Mouse (Mus musculus) embryonic facial prominence, embryonic 13.5 days (tissue): ENCODE data around the gene 2310022A10Rik. TPM values are rescaled to one million over a fixed set of nuclear protein-coding genes. Genes with fewer than 3 reads are reported as not detected.
A peak's percentile ranks its signal among the peaks of the same experiment; 100 is the strongest.

Experiments used
- ATAC-seq: fragments of 200-750 bp; cut with Nextera tagmentation; 2 replicates; pipeline ENCODE4 v1.8.0; 2017; ENCODE audit warnings: low read depth; ENCODE audit not compliant: insufficient number of reproducible peaks, insufficient read depth, low FRiP score, low TSS enrichment
- H3K27ac ChIP-seq: fragments of 300-500 bp; sonication (generic); 2 replicates; pipeline ENCODE4 v1.5.1; 2015; ENCODE audit warnings: moderate library complexity, mild to moderate bottlenecking, inconsistent platforms
- H3K27me3 ChIP-seq: fragments of 300-500 bp; sonication (generic); 2 replicates; pipeline ENCODE4 v1.6.1; 2015; ENCODE audit warnings: mild to moderate bottlenecking, inconsistent platforms
- H3K36me3 ChIP-seq: fragments of 300-500 bp; sonication (generic); 2 replicates; pipeline ENCODE4 v1.6.1; 2015; ENCODE audit warnings: mild to moderate bottlenecking, inconsistent platforms
- H3K4me1 ChIP-seq: fragments of 300-500 bp; sonication (generic); 2 replicates; pipeline ENCODE4 v1.6.1; 2015; ENCODE audit warnings: inconsistent platforms
- H3K4me2 ChIP-seq: fragments of 300-500 bp; sonication (generic); 2 replicates; pipeline ENCODE4 v1.6.1; 2015; ENCODE audit warnings: moderate library complexity, mild to moderate bottlenecking, inconsistent platforms
- H3K4me3 ChIP-seq: fragments of 300-500 bp; sonication (generic); 2 replicates; pipeline ENCODE4 v1.5.1; 2015; ENCODE audit warnings: mild to moderate bottlenecking, inconsistent platforms
- H3K9ac ChIP-seq: fragments of 300-500 bp; sonication (generic); 2 replicates; pipeline ENCODE4 v1.6.1; 2015; ENCODE audit warnings: mild to moderate bottlenecking, inconsistent platforms
- H3K9me3 ChIP-seq: fragments of 300-500 bp; sonication (generic); 2 replicates; pipeline ENCODE4 v1.6.1; 2016; ENCODE audit warnings: inconsistent platforms
- WGBS: fragments of 180-500 bp; shearing (Covaris S2); methylation state at CpG from one replicate; pipeline ENCODE4 v1.1.7; 2015; ENCODE audit warnings: mixed read lengths; 5-methylcytosine and 5-hydroxymethylcytosine counted together
- polyA plus RNA-seq: library from polyadenylated mRNA; unstranded; fragments of >200 nt; fragmentation: Nextera tagmentation; extraction: Ambion mirVana; gene quantifications from 2 replicates; pipeline ENCODE4 v1.2.1, GENCODE M21; 2015

The 2310022A10Rik gene
- polyA plus RNA-seq, 1 experiment from 2014 or later, result 31.3 TPM

DNA sequence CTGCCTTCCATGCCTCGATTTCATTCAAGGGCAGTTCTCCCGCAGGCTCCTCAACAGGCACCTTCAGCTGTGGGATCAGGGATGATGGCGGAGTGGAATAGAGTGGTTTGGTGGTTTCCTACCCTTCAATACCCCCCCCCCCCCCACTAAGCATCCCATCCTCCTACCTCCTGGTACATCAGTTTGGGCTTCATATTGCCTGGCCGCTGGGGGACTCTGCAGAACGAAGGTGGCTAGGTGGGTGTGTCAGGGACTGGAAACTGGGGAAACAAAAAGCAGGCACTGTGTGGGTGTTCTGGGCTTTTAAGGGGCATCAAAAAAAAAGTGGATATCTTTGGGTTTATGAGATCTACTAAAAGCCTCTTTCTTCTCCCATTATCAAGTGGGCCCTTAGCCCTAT lies 11.1 kb upstream of the 2310022A10Rik start:
- Histone ChIP-seq H3K36me3 (peaks cover 40% of the 10 kb centered on the region), H3K9me3 (no peaks in the 10 kb centered on the region), H3K4me2 (peak overlapping the region; percentile 88), H3K4me1 (peaks cover 18% of the 10 kb centered on the region), H3K9ac (peak overlapping the region; percentile 80), H3K4me3 (peak overlapping the region; percentile 59), H3K27ac (no peak overlapping the region), H3K27me3 (no peaks in the 10 kb centered on the region)
- ATAC-seq, result no peak
- 52% methylated on average over 5 of the region's 5 CpGs for WGBS

DNA sequence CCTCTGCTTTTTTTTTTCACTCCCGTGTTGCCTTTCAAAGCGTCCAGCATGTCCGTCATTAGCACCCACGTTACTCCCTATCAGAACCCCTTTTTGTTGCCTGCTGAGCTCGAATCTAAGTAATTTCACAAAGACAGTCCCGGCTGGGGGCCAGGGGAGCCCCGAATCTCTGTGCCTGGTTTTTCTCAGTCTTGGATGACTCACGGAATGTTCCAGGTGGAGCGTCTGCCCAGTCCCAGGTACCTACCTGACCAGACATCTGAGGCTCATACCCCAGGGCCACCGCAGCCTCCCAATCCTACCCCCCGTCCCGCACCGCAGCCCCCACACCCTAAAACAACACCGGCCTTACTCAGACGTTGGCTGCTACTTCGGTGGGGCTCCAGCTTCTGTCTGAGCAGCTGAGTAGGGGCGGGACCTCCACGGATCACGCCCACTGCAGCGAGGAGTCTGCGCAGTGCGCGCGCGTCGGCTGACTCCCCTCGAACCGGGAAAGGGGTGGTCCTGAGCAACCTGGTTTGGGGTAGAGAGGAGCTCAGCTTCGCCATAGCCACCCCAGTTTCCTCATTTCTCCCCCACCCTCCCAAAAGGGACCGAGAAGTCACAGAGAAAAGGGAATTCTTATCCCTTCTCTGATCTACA lies 10.5 kb upstream of the 2310022A10Rik start:
- H3K4me3 ChIP-seq, result peak overlapping the region; percentile 59
- H3K4me2 ChIP-seq, result peak overlapping the region; percentile 88
- WGBS, result 2% methylated on average over 30 of the region's 30 CpGs
- no peak overlapping the region for H3K27ac ChIP-seq
- ATAC-seq, result peak; percentile 83
- H3K4me1 ChIP-seq, result peaks cover 18% of the 10 kb centered on the region
- peaks cover 34% of the 10 kb centered on the region for H3K36me3 ChIP-seq
- H3K9ac ChIP-seq, result peak overlapping the region; percentile 80
- no peaks in the 10 kb centered on the region for H3K27me3 ChIP-seq
- no peaks in the 10 kb centered on the region for H3K9me3 ChIP-seq

DNA sequence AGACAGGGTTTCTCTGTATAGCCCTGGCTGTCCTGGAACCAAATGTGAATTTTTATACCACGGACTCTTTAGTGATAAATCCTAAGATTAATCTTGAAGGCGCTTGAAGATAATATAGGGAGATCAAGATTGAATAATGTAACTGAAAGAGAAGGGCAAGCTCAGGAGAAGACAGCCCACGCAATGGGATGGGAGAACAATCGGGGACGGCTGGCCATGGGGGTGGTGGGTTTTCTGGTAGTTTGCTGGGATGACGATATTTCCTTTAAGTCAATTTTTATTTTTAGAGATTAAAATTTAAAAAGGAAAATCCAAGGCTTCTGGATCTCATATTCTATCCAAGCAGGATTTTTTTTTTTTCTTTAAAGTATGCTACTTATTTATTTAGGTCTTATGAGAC lies 10.0 kb upstream of the 2310022A10Rik start:
- 58% methylated on average over 6 of the region's 6 CpGs for WGBS
- no peaks in the 10 kb centered on the region for H3K9me3 ChIP-seq
- H3K27ac ChIP-seq, result no peak overlapping the region
- H3K4me1 ChIP-seq, result peaks cover 18% of the 10 kb centered on the region
- no peak for ATAC-seq
- H3K9ac ChIP-seq, result peak overlapping the region; percentile 80
- peak overlapping the region; percentile 88 for H3K4me2 ChIP-seq
- H3K4me3 ChIP-seq, result peak overlapping the region; percentile 59
- no peaks in the 10 kb centered on the region for H3K27me3 ChIP-seq
- peaks cover 29% of the 10 kb centered on the region for H3K36me3 ChIP-seq

DNA sequence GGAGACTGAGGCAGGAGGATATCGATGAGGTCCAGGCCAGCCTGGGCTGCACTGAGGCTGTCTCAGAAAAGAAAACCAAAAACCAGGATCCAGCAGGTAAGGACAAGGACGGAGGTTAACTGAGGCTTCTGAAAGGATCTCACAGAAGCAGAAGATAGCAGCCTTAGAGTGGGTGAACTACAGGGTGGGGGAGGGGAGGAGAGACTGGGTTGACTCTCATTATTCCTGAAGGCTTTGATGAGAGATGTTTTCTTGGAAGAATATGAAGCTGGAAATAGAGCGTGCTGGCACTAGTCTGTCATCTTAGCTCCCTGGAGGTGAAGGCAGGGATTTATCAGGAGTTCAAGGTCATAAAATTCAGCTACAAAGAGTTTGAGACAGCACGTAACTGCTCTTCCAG lies 9.2 kb upstream of the 2310022A10Rik start:
- peaks cover 18% of the 10 kb centered on the region for H3K4me1 ChIP-seq
- no peak overlapping the region for H3K9ac ChIP-seq
- no peak for ATAC-seq
- H3K4me2 ChIP-seq, result no peak overlapping the region
- no peak overlapping the region for H3K4me3 ChIP-seq
- WGBS, result 87% methylated on average over 4 of the region's 4 CpGs
- H3K9me3 ChIP-seq, result no peaks in the 10 kb centered on the region
- no peak overlapping the region for H3K27ac ChIP-seq
- no peaks in the 10 kb centered on the region for H3K27me3 ChIP-seq
- peaks cover 23% of the 10 kb centered on the region for H3K36me3 ChIP-seq

GRCm38 (mm10) chr7:27544675-27545370 lies 8.2 kb upstream of the 2310022A10Rik start:
- H3K9me3 ChIP-seq, result no peaks in the 10 kb centered on the region
- WGBS, result 87% methylated on average over 12 of the region's 12 CpGs
- no peak overlapping the region for H3K9ac ChIP-seq
- no peak overlapping the region for H3K4me3 ChIP-seq
- ATAC-seq, result no peak
- no peak overlapping the region for H3K4me2 ChIP-seq
- H3K27me3 ChIP-seq, result no peaks in the 10 kb centered on the region
- peaks cover 18% of the 10 kb centered on the region for H3K4me1 ChIP-seq
- no peak overlapping the region for H3K27ac ChIP-seq
- H3K36me3 ChIP-seq, result peaks cover 14% of the 10 kb centered on the region; the same call in 1 of the 2 replicates

- H3K4me2 ChIP-seq, result no peak overlapping the region
- no peak overlapping the region for H3K4me3 ChIP-seq
- no peaks in the 10 kb centered on the region for H3K9me3 ChIP-seq
- H3K27me3 ChIP-seq, result no peaks in the 10 kb centered on the region
- WGBS, result 67% methylated on average over 6 of the region's 6 CpGs
- ATAC-seq, result no peak
- H3K9ac ChIP-seq, result 0 out of 2 replicates have a peak overlapping the region, but pooled peaks have one; percentile 21
- H3K27ac ChIP-seq, result no peak overlapping the region
- peaks cover 10% of the 10 kb centered on the region for H3K4me1 ChIP-seq
- no peaks in the 10 kb centered on the region for H3K36me3 ChIP-seq
Measured at GRCm38 (mm10) chr7:27549597-27549996, 3.4 kb upstream of the 2310022A10Rik start.

DNA sequence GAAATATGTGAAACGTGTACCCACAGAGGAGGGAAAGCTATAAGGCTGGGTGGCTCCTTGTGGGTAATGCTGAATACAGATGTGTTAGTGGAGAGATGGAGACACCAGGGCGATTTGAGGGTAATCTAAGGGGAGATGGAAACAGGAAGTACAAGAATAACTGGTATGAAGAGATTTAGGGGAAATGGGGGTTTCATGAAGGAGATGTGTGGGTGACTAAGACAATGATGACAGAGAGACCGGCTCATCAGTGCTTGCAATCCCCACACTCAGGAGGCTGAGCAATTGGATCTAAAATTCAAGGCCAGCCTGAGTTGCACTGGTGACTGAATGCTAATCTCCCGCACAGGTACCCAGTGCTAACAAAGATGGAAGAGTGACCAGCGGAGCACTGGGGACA lies 963 bp upstream of the 2310022A10Rik start:
- WGBS, result 53% methylated on average over 5 of the region's 5 CpGs
- Histone ChIP-seq H3K9ac (peak overlapping the region; percentile 84), H3K27ac (no peak overlapping the region)

GRCm38 (mm10) chr7:27560291-27560887 lies 7.4 kb downstream of the 2310022A10Rik start:
- no peak overlapping the region for H3K27ac ChIP-seq
- H3K9ac ChIP-seq, result no peak overlapping the region
- H3K9me3 ChIP-seq, result no peaks in the 10 kb centered on the region
- no peak overlapping the region for H3K4me2 ChIP-seq
- peaks cover 73% of the 10 kb centered on the region for H3K36me3 ChIP-seq
- H3K4me3 ChIP-seq, result no peak overlapping the region
- H3K27me3 ChIP-seq, result no peaks in the 10 kb centered on the region
- WGBS, result 70% methylated on average over 8 of the region's 8 CpGs
- no peaks in the 10 kb centered on the region for H3K4me1 ChIP-seq
- ATAC-seq, result no peak

More for the DNA sequence above, 963 bp upstream of the 2310022A10Rik start:
- Histone ChIP-seq H3K4me1 (peaks cover 10% of the 10 kb centered on the region), H3K27me3 (no peaks in the 10 kb centered on the region), H3K4me2 (peak overlapping the region; percentile 74), H3K4me3 (peak overlapping the region; percentile 78), H3K36me3 (peaks cover 12% of the 10 kb centered on the region), H3K9me3 (no peaks in the 10 kb centered on the region)
- ATAC-seq, result no peak

- Histone ChIP-seq H3K9me3 (no peaks in the 10 kb centered on the region), H3K36me3 (peaks cover 74% of the 10 kb centered on the region), H3K4me1 (no peaks in the 10 kb centered on the region), H3K9ac (no peak overlapping the region), H3K27ac (no peak overlapping the region), H3K4me2 (no peak overlapping the region), H3K27me3 (no peaks in the 10 kb centered on the region), H3K4me3 (no peak overlapping the region)
- no peak for ATAC-seq
- 84% methylated on average over 1 of the region's 1 CpGs for WGBS
Measured at GRCm38 (mm10) chr7:27560978-27561377, 7.9 kb downstream of the 2310022A10Rik start.

- Histone ChIP-seq H3K4me2 (no peak overlapping the region), H3K4me3 (no peak overlapping the region), H3K9me3 (no peaks in the 10 kb centered on the region), H3K9ac (no peak overlapping the region), H3K4me1 (no peaks in the 10 kb centered on the region), H3K27ac (no peak overlapping the region), H3K27me3 (no peaks in the 10 kb centered on the region), H3K36me3 (peaks cover 77% of the 10 kb centered on the region)
- no peak for ATAC-seq
- WGBS, result 78% methylated on average over 5 of the region's 5 CpGs
Measured at GRCm38 (mm10) chr7:27569580-27570224, 16.7 kb downstream of the 2310022A10Rik start.

- Histone ChIP-seq H3K27ac (no peak overlapping the region), H3K4me1 (no peaks in the 10 kb centered on the region), H3K9ac (no peak overlapping the region), H3K4me3 (no peak overlapping the region), H3K36me3 (peaks cover 83% of the 10 kb centered on the region), H3K4me2 (no peak overlapping the region), H3K9me3 (no peaks in the 10 kb centered on the region), H3K27me3 (no peaks in the 10 kb centered on the region)
- no peak for ATAC-seq
- WGBS, result 97% methylated on average over 4 of the region's 4 CpGs
Measured at GRCm38 (mm10) chr7:27572133-27572532, 19.1 kb downstream of the 2310022A10Rik start.
